Mouse (Mus musculus) megakaryocyte progenitor cell, adult 5-6 weeks (primary cell): ENCODE data around the gene Nrp2. TPM values are rescaled to one million over a fixed set of nuclear protein-coding genes. Genes with fewer than 3 reads are reported as not detected.

Experiments
- ATAC-seq: replicated peaks from 2 replicates; pipeline ENCODE4 v1.8.0; 2016; ENCODE audit warnings: mild to moderate bottlenecking, moderate TSS enrichment, inconsistent platforms; ENCODE audit not compliant: poor library complexity
- total RNA-seq, 2 experiments: library from RNA; stranded (forward) in 1 of 2; stranded (reverse) in 1 of 2; fragments of 157-497, 149-512 nt in 1 of 2; fragments of 200-1000 nt in 1 of 2; gene quantifications; 2 replicates each; pipeline versions ENCODE4 v1.2.3 to v1.2.4; 2015 to 2017

Gene Nrp2
- total RNA-seq, 2 experiments from 2014 or later, result 1.5 to 2.9 TPM

DNA sequence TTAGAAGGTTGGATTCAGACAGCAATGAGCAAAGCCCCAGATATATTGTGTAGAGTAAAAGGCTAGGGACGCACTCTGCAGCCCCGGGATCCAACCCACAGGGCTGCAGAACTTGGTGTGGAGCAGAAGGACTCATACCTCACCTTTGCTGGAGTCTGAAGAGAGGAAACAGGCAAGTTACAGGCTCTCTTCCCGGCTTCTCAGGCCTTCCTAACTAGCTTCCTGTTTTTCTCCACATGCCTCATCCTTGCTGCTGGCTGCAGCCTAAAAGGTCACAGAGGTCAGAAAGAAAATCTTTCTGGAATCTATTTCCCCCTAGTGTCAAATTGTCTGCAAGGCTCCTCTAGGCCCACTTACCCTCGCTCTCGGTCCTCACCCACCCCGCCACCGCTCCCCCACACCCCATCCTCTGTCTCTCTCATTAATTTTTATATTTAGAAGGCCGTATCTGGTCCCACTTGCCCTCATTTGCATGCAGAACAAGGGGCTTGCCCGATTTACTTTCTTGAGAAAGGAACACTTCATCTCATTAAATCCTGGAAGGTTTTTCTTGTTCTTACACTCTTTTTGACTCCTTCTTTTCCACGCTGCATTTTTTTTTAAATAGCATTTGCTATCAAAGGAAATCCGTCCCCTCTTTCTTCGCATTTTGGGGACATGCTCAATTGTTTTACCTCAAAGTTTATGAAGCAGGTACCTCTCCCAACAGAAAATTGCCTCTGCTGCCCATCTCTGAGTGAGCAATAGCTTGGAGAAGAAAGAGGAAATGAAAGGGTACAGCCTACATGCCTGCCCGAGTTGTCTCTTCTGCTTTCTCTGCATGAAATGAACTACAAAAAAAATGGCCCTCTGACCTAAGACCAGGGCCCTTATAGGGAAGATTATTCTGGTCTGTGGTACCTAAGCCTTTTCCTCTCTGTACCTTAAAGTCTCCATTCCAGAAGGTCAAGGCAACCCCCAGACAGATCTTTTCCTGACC lies 17.9 kb downstream of the Nrp2 start:
- ATAC-seq, result peak; percentile 36; the same call in 1 of the 2 replicates

DNA sequence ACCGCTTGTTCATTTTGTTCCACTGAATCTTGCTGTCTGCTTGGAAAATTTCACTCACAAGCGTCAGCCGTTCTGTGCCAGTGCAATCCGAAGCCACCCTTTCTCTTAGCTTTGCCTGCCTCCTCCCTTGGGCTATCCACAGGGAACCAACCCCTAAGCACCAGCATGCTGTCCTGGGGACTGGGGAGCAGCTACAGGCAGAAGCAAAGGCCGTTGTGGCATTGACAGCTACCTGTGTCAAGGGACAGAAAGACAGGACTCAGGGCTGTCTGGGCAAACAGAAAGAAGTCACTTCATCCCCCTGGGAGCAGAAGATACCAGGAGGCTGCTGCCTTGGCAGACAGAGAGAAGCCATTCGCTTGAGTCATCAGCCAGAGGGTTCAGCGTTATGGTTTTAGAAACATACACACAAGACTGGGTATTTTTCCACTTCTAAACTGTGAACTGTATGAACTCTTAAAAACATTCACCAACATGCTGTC lies 18.7 kb downstream of the Nrp2 start:
- ATAC-seq, result no peak

- ATAC-seq, result no peak
These were observed 19.4 kb downstream of the Nrp2 start for GRCm38 (mm10) chr1:62722526-62722925.

GRCm38 (mm10) chr1:62723891-62724290 lies 20.8 kb downstream of the Nrp2 start:
- no peak for ATAC-seq

DNA sequence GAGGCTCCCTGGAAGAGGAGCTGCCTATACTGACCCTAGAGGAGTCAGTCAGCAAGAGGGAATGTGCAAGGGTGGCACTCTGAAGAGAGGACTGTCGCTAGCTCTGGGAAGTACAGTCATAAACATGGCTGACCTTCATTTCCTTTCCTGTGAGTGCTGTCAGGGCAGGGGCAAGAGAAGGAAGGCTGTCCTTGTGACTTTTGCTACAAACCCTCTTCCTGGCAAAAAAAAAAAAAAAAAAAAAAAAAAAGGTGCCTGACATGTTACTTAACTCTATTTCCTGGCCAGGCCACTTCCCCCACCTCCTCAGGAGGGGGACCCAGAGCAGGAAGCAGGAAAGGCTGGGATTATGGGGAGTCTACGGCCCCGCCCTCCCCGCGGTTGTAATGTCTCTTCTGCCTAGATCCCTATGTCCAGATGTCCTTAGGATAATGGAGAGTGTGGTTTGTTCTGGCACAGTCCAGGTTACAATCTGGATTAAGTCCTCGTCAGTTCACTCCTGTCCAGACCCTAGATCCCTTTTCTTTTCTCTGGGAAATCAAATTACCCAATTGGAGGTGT lies 21.5 kb downstream of the Nrp2 start:
- ATAC-seq, result peak; percentile 56

DNA sequence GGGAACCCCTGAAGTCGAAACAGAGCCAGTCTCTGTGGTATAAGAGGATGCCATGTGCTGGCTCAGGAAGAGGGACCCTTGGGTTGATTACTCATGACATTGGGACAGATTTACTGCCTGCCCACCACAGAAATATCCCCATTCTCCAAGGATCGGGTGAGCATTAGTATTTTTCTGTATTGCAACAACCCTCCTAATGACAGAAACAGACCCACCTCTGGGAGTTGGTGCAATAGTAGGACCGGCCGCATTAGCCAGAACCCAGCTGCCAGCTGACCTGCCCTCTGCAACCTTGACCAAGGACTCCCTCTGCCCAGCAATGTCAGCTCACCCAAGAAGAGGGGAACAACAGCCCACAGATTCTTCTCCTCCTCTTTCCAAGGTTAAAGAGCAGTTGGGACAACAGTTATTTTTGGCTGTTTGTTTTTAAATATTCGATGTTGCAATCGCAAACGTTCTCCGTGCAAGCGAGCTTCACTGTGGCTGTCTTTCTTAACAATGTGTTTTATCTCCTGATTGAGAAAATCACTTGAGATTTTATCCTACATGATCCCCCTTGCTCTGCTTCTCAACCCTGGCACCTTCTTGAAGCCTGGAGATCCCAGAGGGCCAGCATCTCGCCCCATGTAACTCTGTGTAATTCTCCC lies 22.1 kb downstream of the Nrp2 start:
- peak; percentile 64 for ATAC-seq

DNA sequence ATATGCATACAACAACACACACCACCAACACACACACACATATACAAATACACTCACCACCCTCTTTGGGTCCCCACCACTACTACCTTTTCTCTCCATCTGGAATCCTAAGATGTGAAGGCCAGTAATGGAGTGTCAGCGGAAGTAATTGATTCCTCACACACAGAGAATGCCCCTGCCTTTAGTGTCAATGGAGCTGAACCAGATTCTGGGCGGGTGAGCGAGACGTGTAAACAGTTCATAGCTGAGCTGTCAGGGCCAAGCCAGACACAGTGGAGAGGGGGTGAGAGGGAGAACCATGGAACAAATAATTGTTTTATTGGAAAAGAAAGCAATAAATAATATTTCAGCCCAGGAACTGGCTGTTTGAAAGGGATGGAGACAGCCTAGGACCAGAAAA lies 24.1 kb downstream of the Nrp2 start:
- no peak for ATAC-seq

- ATAC-seq, result no peak
These were observed 25.3 kb downstream of the Nrp2 start for GRCm38 (mm10) chr1:62728421-62728820.

DNA sequence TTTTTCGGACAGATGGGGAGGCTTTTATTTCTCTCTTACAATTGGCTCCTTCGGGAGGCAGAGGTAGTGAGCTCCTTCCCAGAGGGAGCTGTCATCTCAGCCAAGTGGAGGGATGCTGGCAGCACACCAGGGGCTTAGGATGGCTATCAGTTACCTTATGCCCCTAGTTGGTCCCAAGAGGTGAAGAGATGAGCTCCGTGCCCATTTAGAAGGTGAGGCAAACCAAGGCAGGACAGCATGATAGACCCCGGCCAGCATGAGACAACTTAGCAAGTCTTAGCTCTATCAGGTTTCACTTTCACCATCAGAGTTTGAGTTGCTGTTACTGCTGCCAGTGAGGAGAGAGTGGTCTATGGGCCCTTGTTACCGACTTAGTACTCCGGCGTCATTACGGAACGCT lies 25.8 kb downstream of the Nrp2 start:
- no peak for ATAC-seq

- no peak for ATAC-seq
These were observed 26.5 kb downstream of the Nrp2 start for GRCm38 (mm10) chr1:62729345-62730150.

GRCm38 (mm10) chr1:62732036-62732435 lies 29.0 kb downstream of the Nrp2 start:
- peak; percentile 65; the same call in 1 of the 2 replicates for ATAC-seq

- no peak for ATAC-seq
These were observed 31.4 kb downstream of the Nrp2 start for GRCm38 (mm10) chr1:62734420-62734931.

DNA sequence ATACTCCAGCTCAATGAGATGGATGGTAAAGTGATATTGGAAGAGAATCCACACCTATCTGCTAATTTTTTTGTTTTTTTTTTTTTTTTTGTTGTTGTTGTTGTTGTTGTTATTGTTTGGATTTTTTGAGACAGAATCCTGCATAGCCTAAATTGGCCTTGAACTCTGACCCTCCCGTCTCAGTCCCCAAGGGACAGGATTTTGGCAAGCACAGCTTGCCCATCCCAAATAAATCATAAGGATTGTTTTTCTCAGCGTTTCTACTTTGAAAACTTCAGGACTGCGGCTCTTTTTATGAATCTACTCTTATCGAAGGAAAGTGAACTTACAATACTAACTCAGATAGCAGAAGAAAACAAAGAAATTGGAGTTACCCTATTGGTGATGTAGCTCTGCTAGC lies 31.9 kb downstream of the Nrp2 start:
- no peak for ATAC-seq

DNA sequence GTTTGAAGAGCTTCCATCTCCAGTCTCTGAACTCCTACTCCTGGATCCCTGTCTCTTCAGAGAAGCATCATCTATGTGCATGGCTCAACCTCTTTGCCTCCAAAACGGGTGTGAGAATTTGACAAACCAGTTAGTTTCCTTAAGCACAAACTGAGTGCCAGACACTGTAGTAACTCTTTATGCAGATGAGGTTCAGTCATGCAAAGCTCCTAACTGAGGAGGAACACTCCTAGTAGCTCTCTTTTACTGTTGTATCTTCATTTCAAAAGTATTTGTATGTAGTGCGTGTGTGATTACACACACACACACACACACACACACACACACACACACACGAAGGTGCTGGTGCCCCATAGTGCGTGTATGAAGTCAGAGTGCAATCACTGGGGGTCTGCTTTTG lies 32.8 kb downstream of the Nrp2 start:
- no peak for ATAC-seq

- no peak for ATAC-seq
These were observed 33.4 kb downstream of the Nrp2 start for GRCm38 (mm10) chr1:62736455-62737012.

DNA sequence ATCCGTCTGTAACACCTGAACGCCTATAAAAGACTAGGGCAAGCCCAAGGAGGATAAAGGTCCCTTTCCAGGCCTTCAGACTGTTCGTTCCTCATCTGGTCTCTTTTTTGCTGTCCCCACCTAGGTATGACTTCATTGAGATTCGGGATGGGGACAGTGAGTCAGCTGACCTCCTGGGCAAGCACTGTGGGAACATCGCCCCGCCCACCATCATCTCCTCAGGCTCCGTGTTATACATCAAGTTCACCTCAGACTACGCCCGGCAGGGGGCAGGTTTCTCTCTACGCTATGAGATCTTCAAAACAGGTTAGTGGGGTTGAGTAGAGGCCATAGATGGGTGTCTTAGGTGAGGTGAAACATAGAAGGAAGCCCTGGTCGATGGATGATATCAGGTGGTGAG lies 35.1 kb downstream of the Nrp2 start:
- no peak for ATAC-seq

GRCm38 (mm10) chr1:62742092-62742491 lies 39.0 kb downstream of the Nrp2 start:
- ATAC-seq, result no peak

DNA sequence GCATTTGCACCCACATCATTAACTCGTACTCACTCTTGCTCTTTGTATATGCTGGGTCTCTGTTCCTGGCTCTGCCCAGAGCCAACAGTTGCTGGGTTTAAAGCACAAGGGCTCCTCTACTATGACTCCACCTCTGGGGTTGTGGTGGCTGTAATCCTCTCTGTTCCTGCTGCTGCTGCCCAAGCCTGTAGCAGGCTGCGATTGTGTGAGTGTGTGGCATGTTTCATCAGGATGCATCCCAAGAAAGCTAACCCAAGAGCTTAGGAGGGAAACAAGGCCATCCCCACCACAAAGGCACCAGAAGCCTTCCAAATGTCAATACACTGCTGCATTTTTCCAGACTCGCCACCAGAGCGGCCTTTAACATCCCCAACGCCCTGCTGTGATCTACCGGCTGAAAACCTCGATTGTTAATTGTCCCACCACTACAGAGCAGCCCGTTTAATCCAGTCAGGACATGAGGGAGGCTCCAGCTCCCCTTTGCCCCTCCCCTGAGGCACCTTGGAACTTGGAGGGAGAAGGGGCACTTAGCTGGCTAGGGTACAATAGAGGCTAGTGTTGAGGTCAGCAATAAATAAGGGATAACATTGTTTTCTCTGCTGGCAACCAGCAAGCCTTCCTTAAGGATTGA lies 40.1 kb downstream of the Nrp2 start:
- ATAC-seq, result no peak

DNA sequence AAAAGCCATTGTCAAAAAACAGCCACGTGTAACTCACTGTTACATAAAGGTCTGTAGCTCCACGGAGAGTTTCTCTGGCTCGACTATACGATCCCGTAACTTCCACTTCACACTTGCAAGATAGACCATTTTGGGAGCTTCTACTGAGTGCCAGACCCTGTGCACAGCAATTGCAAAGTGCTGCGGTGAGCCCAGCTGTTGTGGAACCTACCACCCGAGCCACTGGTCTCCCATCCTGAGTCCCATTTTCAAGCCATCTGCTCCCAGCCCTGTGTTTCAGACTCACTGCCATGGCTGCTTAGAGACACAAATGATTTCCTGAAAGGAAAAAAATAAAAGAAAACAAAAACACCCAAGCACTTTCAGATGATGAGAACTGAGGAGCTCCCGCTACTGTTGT lies 42.8 kb downstream of the Nrp2 start:
- ATAC-seq, result no peak
